Mouse (Mus musculus) bone marrow, adult 2 months (tissue): ENCODE results near the gene Smim24. TPM values are rescaled to one million over a fixed set of nuclear protein-coding genes. Genes with fewer than 3 reads are reported as not detected.
A peak's percentile ranks its signal among the peaks of the same experiment; 100 is the strongest.

Experiments used
- H3K27ac ChIP-seq: fragments of 200-500 bp; 2 replicates; pipeline ENCODE4 v1.5.1; 2012; ENCODE audit warnings: low read depth, mild to moderate bottlenecking, control low read depth, inconsistent platforms, low read length; ENCODE audit not compliant: control insufficient read depth, poor library complexity, insufficient read depth
- H3K4me1 ChIP-seq: fragments of 200-500 bp; 2 replicates; pipeline ENCODE4 v1.6.1; 2011; ENCODE audit warnings: low read length; ENCODE audit not compliant: control insufficient read depth, insufficient read depth
- H3K4me3 ChIP-seq: fragments of 200-500 bp; replicated peaks from 2 replicates; pipeline ENCODE3; 2011; ENCODE audit warnings: mild to moderate bottlenecking, low read depth, low read length, control low read depth; ENCODE audit not compliant: control insufficient read depth
- CTCF ChIP-seq: fragments of 200-500 bp; IDR thresholded peaks from 2 replicates; pipeline ENCODE4 v1.5.1; 2011; ENCODE audit warnings: low read length, control low read depth; ENCODE audit not compliant: control insufficient read depth, insufficient read depth
- POLR2A ChIP-seq: fragments of 200-500 bp; IDR thresholded peaks from 2 replicates; pipeline ENCODE4 v1.6.1; 2011; ENCODE audit warnings: low read depth, mild to moderate bottlenecking, control low read depth, low read length, borderline replicate concordance; ENCODE audit not compliant: control insufficient read depth
- WGBS: fragments of 180-500 bp; shearing (Covaris S2); methylation state at CpG from one replicate; pipeline ENCODE4 v1.1.7; 2018; 5-methylcytosine and 5-hydroxymethylcytosine counted together
- polyA plus RNA-seq: library from polyadenylated mRNA; stranded (reverse); fragments of >200 nt; gene quantifications from 2 replicates; pipeline ENCODE4 v1.2.4, GENCODE M21; 2011; ENCODE audit warnings: low replicate concordance; ENCODE audit not compliant: missing spikeins, insufficient read depth, insufficient read length

The Smim24 gene
- polyA plus RNA-seq, 1 experiment = 18.0 TPM

DNA sequence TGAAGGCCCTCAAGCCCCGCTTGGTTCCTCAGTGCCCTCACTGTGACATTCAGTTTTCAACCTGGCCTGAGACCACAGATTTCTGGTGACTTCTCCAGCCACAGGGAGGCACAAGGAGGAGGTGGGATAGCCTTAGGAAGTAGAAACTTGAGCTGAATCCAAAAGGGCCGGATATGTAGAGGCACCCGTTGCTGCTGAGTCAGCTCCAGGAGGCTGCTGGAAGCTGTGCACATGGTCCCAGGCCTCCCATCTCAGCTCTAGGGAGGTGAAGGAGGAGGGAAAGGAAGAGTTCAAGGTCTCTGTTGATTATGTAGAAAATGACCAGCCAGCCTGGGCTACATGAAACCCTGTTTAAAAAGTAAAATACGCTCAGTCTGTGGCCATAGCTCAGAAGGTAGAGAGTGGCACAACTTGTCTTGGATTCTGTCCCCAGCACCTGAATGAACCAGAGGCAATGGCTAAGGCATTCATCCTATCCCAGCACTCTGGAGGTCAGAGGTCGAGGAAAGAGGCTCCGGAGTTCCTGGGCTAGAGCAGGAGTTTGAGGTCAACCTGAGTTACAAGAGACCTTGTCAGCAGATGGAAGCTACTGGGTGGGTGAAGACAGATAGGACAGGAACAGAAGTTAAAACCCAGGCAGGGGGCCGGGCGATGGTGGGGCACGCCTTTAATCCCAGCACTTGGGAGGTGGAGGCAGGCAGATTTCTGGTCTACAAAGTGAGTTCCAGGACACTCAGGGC is 37.9 kb upstream of the Smim24 start:
- Histone ChIP-seq H3K27ac (no peak overlapping the region), H3K4me1 (peaks cover 5% of the 10 kb centered on the region; the same call in 1 of the 2 replicates), H3K4me3 (no peak overlapping the region)
- WGBS = 65% methylated on average over 9 of the region's 9 CpGs
- TF ChIP-seq POLR2A (no peak), CTCF (no peak)

DNA sequence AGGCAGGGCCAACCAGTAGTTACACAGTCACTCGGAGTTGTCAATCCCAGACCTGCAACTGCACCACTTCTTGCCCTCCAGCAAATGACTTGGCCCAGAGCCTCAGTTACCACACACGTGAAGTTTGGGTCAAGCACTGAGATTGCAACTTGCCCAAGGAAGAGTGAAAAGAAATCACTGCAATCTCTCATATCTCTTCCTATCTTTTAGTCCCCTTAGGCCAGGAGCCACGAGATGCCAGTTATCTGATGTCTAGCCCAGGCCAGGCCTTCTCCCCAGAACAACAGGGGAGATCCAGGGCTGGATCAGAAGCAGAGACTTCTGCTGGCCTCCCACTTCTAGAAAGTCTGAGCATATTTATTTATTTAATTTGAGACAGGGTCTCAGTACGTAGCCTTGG is 37.3 kb upstream of the Smim24 start:
- WGBS = 47% methylated on average over 4 of the region's 4 CpGs
- Histone ChIP-seq H3K4me1 (peaks cover 5% of the 10 kb centered on the region; the same call in 1 of the 2 replicates), H3K4me3 (no peak overlapping the region), H3K27ac (no peak overlapping the region)
- TF ChIP-seq POLR2A (no peak), CTCF (no peak)

DNA sequence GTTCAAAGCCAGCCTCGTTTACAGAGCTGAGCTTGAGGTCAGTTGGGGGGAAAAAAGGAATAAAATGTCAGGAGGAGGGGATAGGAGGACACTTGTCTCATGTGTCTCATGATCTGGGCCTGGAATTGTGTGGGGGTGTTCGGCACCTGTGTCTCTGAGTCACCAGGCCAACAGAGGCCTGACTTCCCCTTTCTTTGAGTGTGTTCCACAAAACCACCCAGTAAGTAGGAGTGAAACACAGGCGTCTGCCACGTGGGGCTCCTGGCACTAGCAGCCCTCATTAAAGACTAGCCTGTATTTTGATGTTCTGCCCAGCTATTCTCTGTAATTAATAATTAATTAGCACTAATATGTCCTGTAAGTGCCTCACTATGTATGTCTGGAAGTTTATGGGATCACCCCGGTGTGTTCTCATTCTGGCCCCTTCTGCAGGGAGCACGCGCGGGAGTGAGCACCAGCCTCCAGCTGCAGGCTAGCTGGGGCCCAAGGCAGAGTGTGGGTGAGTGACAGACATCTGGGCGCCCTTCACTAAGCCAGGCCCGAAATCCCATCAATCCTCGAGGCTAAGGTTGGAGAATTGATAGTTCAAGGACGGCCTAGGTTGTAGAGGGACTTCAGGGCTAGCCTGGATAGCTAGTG is 36.4 kb upstream of the Smim24 start:
- 6% methylated on average over 12 of the region's 12 CpGs for WGBS
- peaks cover 5% of the 10 kb centered on the region; the same call in 1 of the 2 replicates for H3K4me1 ChIP-seq

DNA sequence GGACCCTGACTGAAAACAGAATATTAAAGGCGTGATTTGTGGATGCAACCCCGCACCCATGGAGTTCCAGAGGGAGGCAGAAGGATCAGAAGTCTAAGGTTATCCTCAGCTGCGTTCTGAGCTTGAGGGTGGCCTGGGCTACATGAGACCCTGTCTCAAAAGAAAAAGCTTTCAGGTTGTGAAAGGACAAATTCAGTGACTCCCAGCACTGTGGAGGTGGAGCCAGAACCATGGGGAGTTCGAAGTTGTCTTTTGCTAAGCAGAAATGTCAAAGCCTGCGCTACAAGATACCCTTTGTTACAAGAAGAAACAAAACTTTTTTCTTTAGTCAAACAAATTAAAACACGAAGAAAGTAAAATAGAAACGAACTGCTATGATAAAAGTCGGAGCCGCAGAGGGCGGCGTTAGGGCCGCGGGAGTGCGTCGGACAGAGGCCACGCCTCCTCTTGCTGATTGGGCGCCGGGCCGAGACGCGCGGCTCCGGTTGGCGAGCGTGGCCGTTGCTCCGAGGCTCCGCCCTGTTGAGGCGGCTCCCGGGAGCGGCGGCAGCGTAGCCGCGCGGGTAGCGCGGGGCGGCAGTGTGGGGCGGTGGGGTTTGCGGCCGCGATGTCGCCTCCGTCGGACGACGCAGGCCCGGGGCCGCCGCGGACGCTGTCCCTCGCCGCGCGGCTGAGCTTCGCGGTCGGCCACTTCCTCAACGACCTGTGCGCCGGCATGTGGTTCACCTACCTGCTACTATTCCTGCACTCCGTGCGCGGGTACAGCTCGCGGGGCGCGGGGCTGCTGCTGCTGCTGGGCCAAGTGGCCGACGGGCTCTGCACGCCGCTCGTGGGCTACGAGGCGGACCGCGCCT is 35.6 kb upstream of the Smim24 start, which contains the start of gene Mfsd12:
Gene Mfsd12, plus strand, starts transcription at position 501 of the 854 bp plus-strand sequence.
- TF ChIP-seq POLR2A (peak; percentile 91; the same call in 1 of the 2 replicates), CTCF (0 out of 2 replicates have a peak, but pooled peaks have one; percentile 9)
- H3K4me1 ChIP-seq = peaks cover 8% of the 10 kb centered on the region
- peak within 1 kb of the TSS; percentile 86 for H3K27ac ChIP-seq
- WGBS = 1% methylated on average over 79 of the region's 79 CpGs
- peak within 1 kb of the TSS; percentile 86 for H3K4me3 ChIP-seq

More for the DNA sequence above, 36.4 kb upstream of the Smim24 start:
- Histone ChIP-seq H3K27ac (peak overlapping the region; percentile 86), H3K4me3 (peak overlapping the region; percentile 62)
- TF ChIP-seq POLR2A = peak; percentile 12; the same call in 1 of the 2 replicates
- TF ChIP-seq CTCF = no peak

DNA sequence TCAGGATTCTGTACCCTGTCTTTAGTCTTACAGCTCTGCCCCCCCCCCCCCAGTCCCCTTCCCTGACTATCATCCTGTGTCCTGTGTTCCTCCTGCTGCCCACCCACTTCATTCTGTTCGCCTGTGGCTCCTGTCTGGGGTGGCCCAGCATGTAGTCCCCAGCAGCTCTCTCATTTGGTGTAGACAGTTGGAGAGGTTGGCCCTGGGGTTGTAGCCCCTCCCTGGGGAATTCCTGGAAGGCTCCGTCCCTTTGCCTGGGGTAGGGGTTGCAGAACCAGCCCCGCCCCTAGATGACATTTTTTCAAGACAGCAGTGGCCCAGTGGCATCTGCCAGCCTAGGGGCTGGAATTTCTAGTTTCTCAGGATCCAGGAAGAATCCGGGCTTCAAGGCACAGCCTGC is 34.6 kb upstream of the Smim24 start:
- H3K4me3 ChIP-seq = peak overlapping the region; percentile 86
- H3K4me1 ChIP-seq = peaks cover 12% of the 10 kb centered on the region
- peak overlapping the region; percentile 86; the same call in 1 of the 2 replicates for H3K27ac ChIP-seq
- no peak for TF ChIP-seq POLR2A
- TF ChIP-seq CTCF = no peak
- 12% methylated on average over 4 of the region's 4 CpGs for WGBS

DNA sequence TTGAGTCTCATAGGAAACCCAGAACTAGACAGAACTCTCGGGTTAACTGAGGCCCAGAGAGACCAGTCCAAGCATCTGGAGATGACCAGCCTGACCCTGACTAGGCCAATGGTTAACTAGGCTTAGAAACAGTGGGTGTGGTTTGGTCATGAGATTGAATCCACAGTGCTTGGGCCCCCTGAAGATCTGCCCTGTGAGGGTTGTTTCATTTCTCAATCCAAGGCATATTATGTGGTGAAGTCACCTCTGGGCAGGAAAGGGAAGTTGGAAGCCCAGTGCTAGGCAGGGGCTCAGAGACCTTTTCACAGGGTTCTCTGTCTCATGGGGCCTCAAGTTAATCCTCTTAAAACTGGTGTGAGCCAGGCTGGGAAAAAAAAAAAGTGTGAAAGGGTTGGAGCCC is 34.0 kb upstream of the Smim24 start:
- Histone ChIP-seq H3K4me3 (peak overlapping the region; percentile 86), H3K27ac (peak overlapping the region; percentile 51), H3K4me1 (peaks cover 12% of the 10 kb centered on the region)
- TF ChIP-seq POLR2A (no peak), CTCF (no peak)
- 6% methylated on average over 1 of the region's 1 CpGs for WGBS

DNA sequence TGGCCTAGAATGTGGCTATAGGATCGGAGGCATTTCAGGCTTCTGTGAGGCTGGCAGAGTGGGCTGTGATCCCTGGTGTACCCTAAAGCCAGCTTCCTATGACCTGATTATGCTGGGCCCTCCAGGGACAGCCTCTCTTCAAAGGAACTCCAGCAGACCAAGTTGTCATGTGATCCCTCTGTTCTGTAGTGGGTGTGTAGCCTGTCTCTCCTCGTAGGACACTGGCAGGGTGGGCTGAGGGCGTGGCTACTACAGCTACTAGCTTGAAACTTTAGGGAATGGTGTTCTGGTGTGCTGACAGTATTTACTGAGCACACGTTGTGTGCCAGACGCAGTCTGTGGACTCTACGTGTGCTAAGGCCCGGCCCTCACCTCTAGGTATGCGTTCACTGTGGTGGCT is 32.1 kb upstream of the Smim24 start:
- WGBS = 83% methylated on average over 8 of the region's 8 CpGs
- peaks cover 12% of the 10 kb centered on the region for H3K4me1 ChIP-seq
- no peak overlapping the region for H3K4me3 ChIP-seq
- TF ChIP-seq POLR2A (no peak), CTCF (no peak)
- H3K27ac ChIP-seq = peak overlapping the region; percentile 6; the same call in 1 of the 2 replicates

DNA sequence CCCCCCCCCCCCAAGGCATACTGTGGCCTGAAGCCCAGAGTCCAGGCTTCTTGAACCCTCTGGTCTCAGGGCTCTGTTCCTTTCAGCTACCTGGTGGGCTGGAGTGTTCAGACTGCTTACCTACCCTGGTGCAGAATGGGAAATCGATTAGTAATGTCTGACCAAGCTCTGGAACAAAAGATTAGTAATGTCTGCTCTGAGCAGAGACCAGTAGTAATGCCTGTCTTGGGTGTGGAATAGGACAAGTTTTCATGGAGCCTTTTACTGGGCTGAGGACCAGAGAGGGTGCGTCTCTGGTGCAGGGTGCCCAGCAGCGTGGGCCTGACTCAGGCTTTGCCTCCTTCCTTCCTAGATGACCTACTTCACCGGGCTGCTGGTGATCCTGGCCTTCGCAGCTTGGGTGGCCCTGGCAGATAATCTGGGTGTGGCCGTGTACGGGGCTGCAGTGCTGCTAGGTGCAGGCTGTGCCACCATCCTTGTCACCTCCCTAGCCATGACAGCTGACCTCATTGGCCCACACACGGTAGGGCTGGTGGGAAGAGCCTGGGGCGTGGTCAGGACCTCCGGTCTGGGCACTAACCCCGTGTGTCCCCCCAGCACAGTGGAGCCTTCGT is 30.4 kb upstream of the Smim24 start:
- 64% methylated on average over 12 of the region's 12 CpGs for WGBS
- H3K4me3 ChIP-seq = no peak overlapping the region
- peak; percentile 66; the same call in 1 of the 2 replicates for TF ChIP-seq POLR2A
- no peak for TF ChIP-seq CTCF
- H3K4me1 ChIP-seq = peaks cover 8% of the 10 kb centered on the region
- H3K27ac ChIP-seq = peak overlapping the region; percentile 67
